ENCODE assay signal across 30 mouse cellular contexts in the genomic region with DNA sequence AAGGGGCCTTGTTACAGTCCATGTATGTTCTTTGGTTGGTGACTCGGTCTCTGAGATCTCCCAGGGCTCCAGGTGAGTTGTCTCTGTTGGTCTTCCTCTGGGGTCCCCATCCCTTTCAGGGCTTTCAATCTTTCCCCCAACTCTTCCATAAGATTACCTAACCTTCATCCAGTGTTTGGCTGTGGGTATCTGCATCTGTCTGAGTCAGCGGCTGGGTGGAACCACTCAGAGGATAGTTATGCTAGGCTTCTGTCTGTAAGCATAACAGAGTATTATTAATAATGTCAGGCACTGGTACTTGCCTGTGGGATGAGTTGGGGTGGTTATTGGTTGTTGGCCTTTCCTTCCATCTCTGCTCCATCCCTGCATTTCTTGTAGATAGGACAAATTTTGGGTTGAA. TPM values are rescaled to one million over a fixed set of nuclear protein-coding genes. Genes with fewer than 3 reads are reported as not detected.
DNase-seq lines count a peak whose midpoint lies in the region; ATAC-seq and TF ChIP-seq lines count a peak whose summit lies in the region.
"Had no signal": no experiment of that assay in that cellular context is flagged by ENCODE, and none has a peak within 500 bp of the region (broad histone marks: within the 10 kb centered on the region; RNA-seq: fewer than 3 reads in every experiment).

No protein-coding gene starts in this region.

- peaks cover 16% of the 10 kb centered on the region for H3K79me3 ChIP-seq in C2C12 (ENCODE audit: low read depth)

- no peaks in the 10 kb centered on the region for H3K27me3 ChIP-seq in C2C12 (ENCODE audit: control insufficient read depth, insufficient read depth, insufficient read length)
- no peaks in the 10 kb centered on the region for H3K27me3 ChIP-seq in myocyte (ENCODE audit: control insufficient read depth, insufficient read depth, insufficient read length)
- no peaks in the 10 kb centered on the region for H3K27me3 ChIP-seq in forebrain, embryonic 15.5 days
- H3K27me3 ChIP-seq: embryonic facial prominence, embryonic 13.5 days; embryonic facial prominence, embryonic 15.5 days; forebrain, embryonic 13.5 days had no signal

- H3K36me3 ChIP-seq in C2C12 (ENCODE audit: control insufficient read depth, insufficient read depth) (no peaks in the 10 kb centered on the region), myocyte (ENCODE audit: control insufficient read depth, insufficient read depth) (no peaks in the 10 kb centered on the region)
- no peaks in the 10 kb centered on the region for H3K36me3 ChIP-seq in forebrain, embryonic 15.5 days
- H3K36me3 ChIP-seq: embryonic facial prominence, embryonic 13.5 days; embryonic facial prominence, embryonic 15.5 days had no signal

- no peak for TF ChIP-seq CTCF in C2C12 (IDR thresholded peaks at IDR 0.05; ENCODE audit: control insufficient read depth, insufficient read depth, insufficient read length)

- H3K4me2 ChIP-seq in myocyte (ENCODE audit: low read depth) = peak overlapping the region; percentile 33
- no peak overlapping the region for H3K4me2 ChIP-seq in forebrain, embryonic 15.5 days (replicated peaks)
- H3K4me2 ChIP-seq: embryonic facial prominence, embryonic 13.5 days; embryonic facial prominence, embryonic 15.5 days; forebrain, embryonic 13.5 days had no signal

- 96% methylated on average over 2 of the region's 2 CpGs for WGBS in forebrain, embryonic 15.5 days

- H3K79me2 ChIP-seq in C2C12 (ENCODE audit: control insufficient read depth, insufficient read depth) = peaks cover 33% of the 10 kb centered on the region
- H3K79me2 ChIP-seq in myocyte (ENCODE audit: control insufficient read depth, insufficient read depth) = no peaks in the 10 kb centered on the region

- no peak for TF ChIP-seq POLR2A in myocyte (IDR thresholded peaks at IDR 0.05; ENCODE audit: insufficient read length, low read depth)

- no peak for ATAC-seq in forebrain, embryonic 15.5 days (replicated peaks)
- ATAC-seq: forebrain, embryonic 13.5 days; forebrain, embryonic 16.5 days had no signal

- peak; percentile 75 for DNase-seq in 3134 (ENCODE audit: extremely low read depth, insufficient read length, low spot score)
- peak; percentile 45 for DNase-seq in NIH3T3 (ENCODE audit: low read depth)
- DNase-seq in gastrocnemius, postnatal 25 days = no peak
- DNase-seq in retina, embryonic 14.5 days (ENCODE audit: low spot score) = no peak
- DNase-seq: adrenal gland, adult 2 months; adrenal gland, postnatal 10 days; adrenal gland, postnatal 25 days; B cell, adult 2 months; cerebellum, adult 11 months; cerebellum, adult 18-20 months; cerebellum, adult 8-10 months; cerebellum, adult 9-11 months; cerebellum, postnatal 14 days; cerebellum, postnatal 36 days; embryo, embryonic 11 days had no signal

- H3K9ac ChIP-seq in forebrain, embryonic 15.5 days (replicated peaks) = no peak overlapping the region
- H3K9ac ChIP-seq: embryonic facial prominence, embryonic 13.5 days; embryonic facial prominence, embryonic 15.5 days; forebrain, embryonic 13.5 days had no signal

- H3K4me3 ChIP-seq in C2C12 (ENCODE audit: insufficient read depth, poor library complexity, severe bottlenecking) (no peak overlapping the region), myocyte (no peak overlapping the region)
- H3K4me3 ChIP-seq in forebrain, embryonic 15.5 days = no peak overlapping the region
- H3K4me3 ChIP-seq: embryonic facial prominence, embryonic 13.5 days; embryonic facial prominence, embryonic 15.5 days; forebrain, embryonic 13.5 days had no signal

- H3K9me3 ChIP-seq in forebrain, embryonic 15.5 days = no peaks in the 10 kb centered on the region
- H3K9me3 ChIP-seq: embryonic facial prominence, embryonic 13.5 days; embryonic facial prominence, embryonic 15.5 days; forebrain, embryonic 13.5 days had no signal

- no peak overlapping the region for H3K27ac ChIP-seq in forebrain, embryonic 15.5 days (replicated peaks)
- H3K27ac ChIP-seq: embryonic facial prominence, embryonic 13.5 days; embryonic facial prominence, embryonic 15.5 days; forebrain, embryonic 13.5 days had no signal

- H3K4me1 ChIP-seq in forebrain, embryonic 15.5 days = no peaks in the 10 kb centered on the region
- H3K4me1 ChIP-seq: embryonic facial prominence, embryonic 13.5 days; embryonic facial prominence, embryonic 15.5 days; forebrain, embryonic 13.5 days had no signal

- H3ac ChIP-seq in C2C12 (ENCODE audit: control insufficient read depth, insufficient read length, low read depth) (no peak overlapping the region), myocyte (ENCODE audit: control insufficient read depth, insufficient read length) (no peak overlapping the region)

TF ChIP-seq in C2C12, 6 proteins besides CTCF, POLR2A, EP300 and RAD21:
- TF ChIP-seq MYOD1 (IDR thresholded peaks at IDR 0.05; ENCODE audit: control insufficient read depth, insufficient read length, low read depth) (no peak), FOSL1 (IDR thresholded peaks at IDR 0.05; ENCODE audit: insufficient read depth, low read length, poor library complexity, severe bottlenecking) (peak; percentile 56), CEBPB (IDR thresholded peaks at IDR 0.05; ENCODE audit: low read depth) (peak; percentile 33), MAX (IDR thresholded peaks at IDR 0.05) (no peak)

TF ChIP-seq in myocyte, 11 proteins besides CTCF, POLR2A, EP300 and RAD21:
- TF ChIP-seq TCF3 (IDR thresholded peaks at IDR 0.05; ENCODE audit: insufficient read length, low read depth) (no peak), MYOG (IDR thresholded peaks at IDR 0.05; ENCODE audit: control insufficient read depth in 1 of 3, insufficient read depth in 1 of 3, insufficient read length in 2 of 3, low read depth in 2 of 3) (no peak), USF1 (IDR thresholded peaks at IDR 0.05; ENCODE audit: low read depth) (no peak), E2F4 (IDR thresholded peaks at IDR 0.05; ENCODE audit: insufficient read depth) (no peak), POLR2AphosphoS2 (IDR thresholded peaks at IDR 0.05; ENCODE audit: insufficient read length, low read depth) (no peak), TCF12 (IDR thresholded peaks at IDR 0.05; ENCODE audit: insufficient read depth, poor library complexity, severe bottlenecking) (no peak), REST (IDR thresholded peaks at IDR 0.05; ENCODE audit: insufficient read depth, insufficient read length) (no peak), CEBPB (IDR thresholded peaks at IDR 0.05; ENCODE audit: insufficient read depth, poor library complexity, severe bottlenecking) (no peak), MAX (IDR thresholded peaks at IDR 0.05; ENCODE audit: low read depth) (no peak)

RNA-seq across cellular contexts. Expression of gene Hsfy2, which starts 44.0 kb away (rescaled TPM):
- not detected for polyA plus RNA-seq in C2C12 (2012; fragmentation: generic; extraction: Trizol)
- not detected for polyA plus RNA-seq in myocyte (2012; fragmentation: generic; extraction: Trizol)
- total RNA-seq in gastrocnemius, postnatal 25 days (2021) = not detected
- not detected in 2 replicates for polyA plus RNA-seq in forebrain, embryonic 15.5 days (2015; fragmentation: Nextera tagmentation; extraction: Ambion mirVana)
- total RNA-seq: adrenal gland, adult 2 months; adrenal gland, postnatal 10 days; adrenal gland, postnatal 25 days; adrenal gland, postnatal 4 days; common myeloid progenitor, adult 5-6 weeks; ES-E14; MEL had no signal
- polyA plus RNA-seq: adrenal gland, adult 2 months; brain, embryonic 14.5 days; embryonic facial prominence, embryonic 11.5 days; embryonic facial prominence, embryonic 13.5 days; embryonic facial prominence, embryonic 15.5 days; forebrain, embryonic 11.5 days; forebrain, embryonic 13.5 days; forebrain, embryonic 16.5 days; frontal cortex, adult 2 months had no signal

Comparison
In these comparisons a context has a peak if more than half of its experiments do, and no peak if none do; other contexts are left out.
1. DNase-seq: peak in 3134 (single experiment) and NIH3T3 (single experiment); none in gastrocnemius, postnatal 25 days (single experiment) and retina, embryonic 14.5 days (single experiment).